Mouse (Mus musculus) erythroblast, embryonic 14.5 days (primary cell): ENCODE results near the gene Vpreb1. TPM values are rescaled to one million over a fixed set of nuclear protein-coding genes. Genes with fewer than 3 reads are reported as not detected.

ENCODE experiments used
- H3K27me3 ChIP-seq: 2 replicates; pipeline ENCODE4 v1.6.1; 2012; ENCODE audit warnings: inconsistent platforms; ENCODE audit not compliant: control insufficient read depth
- H3K36me3 ChIP-seq: 2 replicates; pipeline ENCODE4 v1.6.1; 2012; ENCODE audit warnings: mild to moderate bottlenecking, inconsistent platforms; ENCODE audit not compliant: control insufficient read depth
- H3K4me1 ChIP-seq: 2 replicates; pipeline ENCODE4 v1.6.1; 2012; ENCODE audit warnings: inconsistent platforms; ENCODE audit not compliant: control insufficient read depth
- H3K4me3 ChIP-seq: replicated peaks from 2 replicates; pipeline ENCODE3; 2012; ENCODE audit warnings: moderate library complexity, mild to moderate bottlenecking, inconsistent platforms
- H3K9me3 ChIP-seq: 2 replicates; pipeline ENCODE4 v1.6.1; 2012; ENCODE audit warnings: low read length, inconsistent platforms, mixed read lengths; ENCODE audit not compliant: control insufficient read depth
- GATA1 ChIP-seq: IDR thresholded peaks from 2 replicates; pipeline ENCODE4 v1.6.1; 2012; ENCODE audit warnings: low read length, inconsistent platforms, mixed read lengths
- TAL1 ChIP-seq: IDR thresholded peaks from 3 replicates; pipeline ENCODE4 v1.6.1; 2012; ENCODE audit warnings: low read length, inconsistent platforms, mixed read lengths
- polyA plus RNA-seq: library from polyadenylated mRNA; stranded (reverse); fragments of >175 nt; gene quantifications from 2 replicates; pipeline ENCODE4 v1.2.3, GENCODE M21; 2012

Vpreb1 gene
- polyA plus RNA-seq, 1 experiment = 0.08 TPM

GRCm38 (mm10) chr16:16896382-16897055 lies 25.9 kb upstream of the Vpreb1 start, which contains the start of gene Ppm1f:
Gene Ppm1f, plus strand, starts transcription at chr16:16896469.
- Histone ChIP-seq H3K4me1 (peaks cover 20% of the 10 kb centered on the region), H3K36me3 (peaks cover 34% of the 10 kb centered on the region), H3K27me3 (no peaks in the 10 kb centered on the region), H3K4me3 (peak within 1 kb of the TSS; percentile 70), H3K9me3 (no peaks in the 10 kb centered on the region)
- TF ChIP-seq TAL1 = no peak
- no peak for TF ChIP-seq GATA1

GRCm38 (mm10) chr16:16896015-16896381 lies 25.4 kb upstream of the Vpreb1 start:
- peak overlapping the region; percentile 70 for H3K4me3 ChIP-seq
- TF ChIP-seq GATA1 = no peak
- no peak for TF ChIP-seq TAL1

DNA sequence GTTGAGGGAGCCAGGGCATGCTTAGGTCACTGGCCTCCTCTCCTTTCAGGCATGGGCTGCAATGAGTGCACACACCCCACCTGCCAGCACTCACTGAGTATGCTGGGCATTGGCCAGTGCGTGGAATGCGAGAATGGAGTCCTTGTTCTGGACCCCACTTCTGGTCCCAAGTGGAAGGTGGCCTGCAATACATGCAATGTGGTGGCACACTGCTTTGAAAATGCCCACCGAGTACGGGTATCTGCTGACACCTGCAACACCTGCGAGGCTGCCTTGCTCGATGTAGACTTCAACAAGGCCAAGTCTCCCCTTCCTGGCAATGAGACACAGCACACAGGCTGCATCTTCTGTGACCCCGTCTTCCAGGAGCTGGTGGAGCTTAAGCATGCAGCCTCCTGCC lies 21.7 kb upstream of the Vpreb1 start:
- no peaks in the 10 kb centered on the region for H3K9me3 ChIP-seq
- H3K4me1 ChIP-seq = peaks cover 16% of the 10 kb centered on the region
- no peak for TF ChIP-seq TAL1
- TF ChIP-seq GATA1 = no peak
- H3K27me3 ChIP-seq = no peaks in the 10 kb centered on the region
- no peak overlapping the region for H3K4me3 ChIP-seq
- peaks cover 75% of the 10 kb centered on the region for H3K36me3 ChIP-seq

More at GRCm38 (mm10) chr16:16896015-16896381, 25.4 kb upstream of the Vpreb1 start:
- Histone ChIP-seq H3K36me3 (peaks cover 39% of the 10 kb centered on the region), H3K9me3 (no peaks in the 10 kb centered on the region), H3K4me1 (peaks cover 20% of the 10 kb centered on the region), H3K27me3 (no peaks in the 10 kb centered on the region)

GRCm38 (mm10) chr16:16888341-16888740 lies 17.7 kb upstream of the Vpreb1 start:
- TF ChIP-seq TAL1 (no peak), GATA1 (no peak)
- Histone ChIP-seq H3K4me1 (no peaks in the 10 kb centered on the region), H3K9me3 (no peaks in the 10 kb centered on the region), H3K4me3 (no peak overlapping the region), H3K27me3 (no peaks in the 10 kb centered on the region), H3K36me3 (peaks cover 100% of the 10 kb centered on the region)

GRCm38 (mm10) chr16:16879025-16879424 lies 8.4 kb upstream of the Vpreb1 start:
- Histone ChIP-seq H3K27me3 (no peaks in the 10 kb centered on the region), H3K4me3 (no peak overlapping the region), H3K36me3 (peaks cover 93% of the 10 kb centered on the region), H3K9me3 (peaks cover 5% of the 10 kb centered on the region; the same call in 1 of the 2 replicates), H3K4me1 (no peaks in the 10 kb centered on the region)
- no peak for TF ChIP-seq TAL1
- no peak for TF ChIP-seq GATA1

DNA sequence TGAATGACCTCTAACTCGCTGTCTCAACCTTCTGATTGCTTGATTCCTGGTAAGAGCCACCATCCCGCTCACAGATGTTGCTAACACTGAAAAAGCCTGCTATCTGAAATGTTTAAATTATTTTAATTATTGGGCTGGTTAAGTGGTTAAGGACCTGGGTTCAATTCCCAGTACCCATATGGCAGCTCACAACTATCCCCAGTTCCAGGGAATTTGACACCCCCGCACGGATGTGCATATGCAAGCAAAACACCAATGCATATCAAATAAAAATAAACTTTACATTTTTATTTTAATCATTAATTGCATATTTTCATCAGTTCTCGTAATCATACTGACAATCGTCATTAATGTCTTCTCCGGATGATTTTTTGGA lies 414 bp downstream of the Vpreb1 start:
- Histone ChIP-seq H3K4me1 (peaks cover 22% of the 10 kb centered on the region), H3K9me3 (no peaks in the 10 kb centered on the region), H3K4me3 (peak overlapping the region; percentile 77), H3K36me3 (peaks cover 11% of the 10 kb centered on the region), H3K27me3 (no peaks in the 10 kb centered on the region)
- TF ChIP-seq TAL1 (no peak), GATA1 (no peak)

- H3K9me3 ChIP-seq = no peaks in the 10 kb centered on the region
Observed at GRCm38 (mm10) chr16:16865696-16866561, 4.7 kb downstream of the Vpreb1 start.

DNA sequence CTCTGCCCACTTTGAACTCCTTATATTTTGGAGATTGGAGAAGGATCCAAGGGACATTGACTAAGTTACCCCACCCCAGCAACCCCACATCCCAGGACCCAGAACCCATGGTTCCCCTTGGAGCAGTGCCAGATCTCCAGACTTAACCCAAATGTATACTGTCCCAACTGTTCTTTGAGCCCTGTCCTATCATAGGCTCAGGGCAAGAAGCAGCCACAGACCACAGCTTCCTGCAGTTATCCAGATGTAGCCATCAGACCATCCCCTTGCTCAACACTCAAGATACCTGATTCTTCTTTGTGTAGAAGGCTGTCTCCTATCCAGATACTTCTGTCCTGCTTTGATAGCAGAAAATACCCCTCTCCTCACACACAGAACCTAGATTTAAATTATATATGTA lies 5.4 kb downstream of the Vpreb1 start:
- TF ChIP-seq TAL1 (no peak), GATA1 (no peak)
- H3K4me1 ChIP-seq = peaks cover 2% of the 10 kb centered on the region
- H3K36me3 ChIP-seq = no peaks in the 10 kb centered on the region
- H3K27me3 ChIP-seq = no peaks in the 10 kb centered on the region
- no peak overlapping the region for H3K4me3 ChIP-seq
- H3K9me3 ChIP-seq = no peaks in the 10 kb centered on the region

More at GRCm38 (mm10) chr16:16865696-16866561, 4.7 kb downstream of the Vpreb1 start:
- Histone ChIP-seq H3K4me3 (no peak overlapping the region), H3K36me3 (no peaks in the 10 kb centered on the region), H3K27me3 (no peaks in the 10 kb centered on the region), H3K4me1 (peaks cover 8% of the 10 kb centered on the region)
- TF ChIP-seq GATA1 (no peak), TAL1 (no peak)

- Histone ChIP-seq H3K9me3 (no peaks in the 10 kb centered on the region), H3K4me3 (no peak within 1 kb of the TSS), H3K27me3 (no peaks in the 10 kb centered on the region), H3K4me1 (no peaks in the 10 kb centered on the region), H3K36me3 (no peaks in the 10 kb centered on the region)
- TF ChIP-seq TAL1 (no peak), GATA1 (no peak)
Observed at GRCm38 (mm10) chr16:16863978-16864377, 6.7 kb downstream of the Vpreb1 start, which contains the start of gene Igll1. Gene Igll1, minus strand, starts transcription at chr16:16863985.
